Mouse (Mus musculus) lung, postnatal 0 days (tissue): ENCODE measurements around the gene Sorcs3. TPM values are rescaled to one million over a fixed set of nuclear protein-coding genes. Genes with fewer than 3 reads are reported as not detected.

Experiments used
- ATAC-seq: fragments of 200-750 bp; cut with Nextera tagmentation; 2 replicates; pipeline ENCODE4 v1.8.0; 2017; ENCODE audit warnings: moderate library complexity
- DNase-seq: peaks from one replicate; pipeline ENCODE4 v3.0.0-alpha.2; 2016; ENCODE audit warnings: low spot score
- H3K27ac ChIP-seq: fragments of 300-500 bp; sonication (generic); 2 replicates; pipeline ENCODE4 v1.5.1; 2014; ENCODE audit warnings: antibody characterized with exemption, mild to moderate bottlenecking, low read length, mixed read lengths
- H3K27me3 ChIP-seq: fragments of 300-500 bp; sonication (generic); replicated peaks from 2 replicates; pipeline ENCODE4 v1.6.1; 2014; ENCODE audit warnings: low read length, mixed read lengths; ENCODE audit not compliant: insufficient read depth
- H3K36me3 ChIP-seq: fragments of 300-500 bp; sonication (generic); 2 replicates; pipeline ENCODE4 v1.6.1; 2014; ENCODE audit warnings: low read length, mixed read lengths; ENCODE audit not compliant: insufficient read depth
- H3K4me1 ChIP-seq: fragments of 300-500 bp; sonication (generic); 2 replicates; pipeline ENCODE4 v1.6.1; 2014; ENCODE audit warnings: antibody characterized with exemption, low read depth, low read length, mixed read lengths; ENCODE audit not compliant: insufficient read depth
- H3K4me2 ChIP-seq: fragments of 300-500 bp; sonication (generic); replicated peaks from 2 replicates; pipeline ENCODE4 v1.6.1; 2014; ENCODE audit warnings: low read depth, mild to moderate bottlenecking, low read length, moderate library complexity, mixed read lengths
- H3K4me3 ChIP-seq: fragments of 300-500 bp; sonication (generic); 2 replicates; pipeline ENCODE4 v1.5.1; 2014; ENCODE audit warnings: low read depth, low read length
- H3K9ac ChIP-seq: fragments of 300-500 bp; sonication (generic); replicated peaks from 2 replicates; pipeline ENCODE4 v1.6.1; 2014; ENCODE audit warnings: low read depth, mild to moderate bottlenecking
- H3K9me3 ChIP-seq: fragments of 300-500 bp; sonication (generic); 2 replicates; pipeline ENCODE4 v1.6.1; 2016; ENCODE audit warnings: low read length, mixed read lengths
- CTCF ChIP-seq: IDR thresholded peaks from 2 replicates; pipeline ENCODE4 v1.5.1; 2016; ENCODE audit warnings: antibody characterized with exemption, mild to moderate bottlenecking
- EP300 ChIP-seq: IDR thresholded peaks from 2 replicates; pipeline ENCODE4 v1.6.1; 2016; ENCODE audit warnings: antibody characterized with exemption, mild to moderate bottlenecking, control low read depth
- WGBS: fragments of 180-500 bp; shearing (Covaris S2); extraction: QIAGEN DNeasy Blood & Tissue Kit; methylation state at CpG from one replicate; pipeline ENCODE4 v1.1.7; 2014; 5-methylcytosine and 5-hydroxymethylcytosine counted together
- polyA plus RNA-seq: library from polyadenylated mRNA; unstranded; fragments of >200 nt; fragmentation: Nextera tagmentation; extraction: Ambion mirVana; gene quantifications from 2 replicates; pipeline ENCODE4 v1.2.1, GENCODE M21; 2015

The Sorcs3 gene
- polyA plus RNA-seq, 1 experiment from 2014 or later = 0.02 TPM

DNA sequence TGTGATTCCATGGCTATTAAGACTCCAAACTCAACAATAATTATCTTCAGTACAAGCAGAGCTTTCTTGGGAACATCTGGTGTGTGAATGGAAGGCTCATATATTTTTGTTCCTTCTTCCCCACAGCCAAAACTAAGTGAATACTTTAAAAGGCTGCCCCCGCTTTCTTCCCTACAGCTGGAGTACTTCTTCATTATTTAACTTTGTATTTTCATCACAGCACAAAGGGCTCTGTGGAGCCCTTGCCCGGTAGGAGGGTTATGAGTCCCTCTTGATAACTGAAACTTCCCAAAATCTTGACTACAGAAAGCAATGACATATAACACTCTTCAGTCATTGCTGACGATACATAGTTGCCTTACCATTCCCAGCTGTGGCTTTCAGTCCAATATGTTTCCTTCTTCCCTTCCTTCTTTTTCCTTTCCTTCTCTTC, 615.5 kb downstream of the Sorcs3 start:
- 65% methylated on average over 3 of the region's 3 CpGs for WGBS
- Histone ChIP-seq H3K4me1 (no peaks in the 10 kb centered on the region), H3K4me3 (no peak overlapping the region), H3K27me3 (no peaks in the 10 kb centered on the region), H3K27ac (no peak overlapping the region), H3K4me2 (no peak overlapping the region), H3K9ac (no peak overlapping the region), H3K36me3 (no peaks in the 10 kb centered on the region), H3K9me3 (no peaks in the 10 kb centered on the region)
- TF ChIP-seq CTCF = no peak
- no peak for TF ChIP-seq EP300
- ATAC-seq (no peak), DNase-seq (no peak)

- no peak for ATAC-seq
- WGBS = 62% methylated on average over 3 of the region's 3 CpGs
- no peaks in the 10 kb centered on the region for H3K27me3 ChIP-seq
Observed at GRCm38 (mm10) chr19:48834342-48834741, 628.5 kb downstream of the Sorcs3 start.

DNA sequence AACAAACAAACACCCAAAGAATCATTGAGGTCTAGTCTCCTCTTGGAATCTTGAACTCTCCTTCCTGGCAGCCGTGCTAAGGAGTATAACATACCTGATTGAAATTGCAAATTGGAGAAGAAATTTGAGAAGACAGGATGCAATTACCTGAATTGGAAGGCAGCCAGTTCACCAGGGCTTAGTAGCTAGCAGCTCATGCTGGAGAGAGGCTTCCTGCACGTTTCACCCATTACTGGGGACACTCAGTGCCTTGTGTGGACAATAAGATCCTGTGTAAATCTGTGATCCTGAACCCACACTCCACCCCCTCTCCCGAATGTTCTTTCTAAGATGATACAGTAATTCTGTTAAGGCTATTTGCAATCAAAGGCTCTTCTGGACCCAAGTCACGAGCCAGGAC, 633.6 kb downstream of the Sorcs3 start:
- Histone ChIP-seq H3K4me3 (no peak overlapping the region), H3K9me3 (no peaks in the 10 kb centered on the region), H3K4me2 (no peak overlapping the region), H3K36me3 (no peaks in the 10 kb centered on the region), H3K27ac (no peak overlapping the region), H3K9ac (no peak overlapping the region), H3K27me3 (no peaks in the 10 kb centered on the region), H3K4me1 (no peaks in the 10 kb centered on the region)
- ATAC-seq (no peak), DNase-seq (no peak)
- WGBS = 54% methylated on average over 4 of the region's 4 CpGs
- TF ChIP-seq EP300 (no peak), CTCF (no peak)

More at GRCm38 (mm10) chr19:48834342-48834741, 628.5 kb downstream of the Sorcs3 start:
- H3K9ac ChIP-seq = no peak overlapping the region
- no peak overlapping the region for H3K4me2 ChIP-seq
- no peak overlapping the region for H3K4me3 ChIP-seq
- no peaks in the 10 kb centered on the region for H3K36me3 ChIP-seq
- TF ChIP-seq CTCF = no peak
- no peak for TF ChIP-seq EP300
- no peak for DNase-seq
- H3K4me1 ChIP-seq = no peaks in the 10 kb centered on the region
- H3K9me3 ChIP-seq = no peaks in the 10 kb centered on the region
- no peak overlapping the region for H3K27ac ChIP-seq

- no peak for DNase-seq
Observed at GRCm38 (mm10) chr19:48847700-48848099, 641.9 kb downstream of the Sorcs3 start.

GRCm38 (mm10) chr19:48850466-48850865, 644.6 kb downstream of the Sorcs3 start:
- ATAC-seq = no peak
- 78% methylated on average over 1 of the region's 1 CpGs for WGBS
- no peak overlapping the region for H3K9ac ChIP-seq
- TF ChIP-seq EP300 (no peak), CTCF (no peak)
- H3K4me3 ChIP-seq = no peak overlapping the region
- DNase-seq = no peak
- H3K4me1 ChIP-seq = no peaks in the 10 kb centered on the region
- H3K36me3 ChIP-seq = no peaks in the 10 kb centered on the region
- no peak overlapping the region for H3K27ac ChIP-seq
- no peaks in the 10 kb centered on the region for H3K9me3 ChIP-seq
- no peak overlapping the region for H3K4me2 ChIP-seq
- H3K27me3 ChIP-seq = no peaks in the 10 kb centered on the region

More at GRCm38 (mm10) chr19:48847700-48848099, 641.9 kb downstream of the Sorcs3 start:
- no peak overlapping the region for H3K4me2 ChIP-seq
- no peaks in the 10 kb centered on the region for H3K9me3 ChIP-seq
- no peak overlapping the region for H3K27ac ChIP-seq
- H3K4me1 ChIP-seq = no peaks in the 10 kb centered on the region
- H3K27me3 ChIP-seq = no peaks in the 10 kb centered on the region
- H3K9ac ChIP-seq = no peak overlapping the region
- H3K4me3 ChIP-seq = no peak overlapping the region
- no peak for ATAC-seq
- WGBS = 72% methylated on average over 3 of the region's 3 CpGs
- TF ChIP-seq EP300 (no peak), CTCF (no peak)
- H3K36me3 ChIP-seq = no peaks in the 10 kb centered on the region
